Comparison of ENCODE assay signal across 8 mouse cellular contexts in the genomic region with DNA sequence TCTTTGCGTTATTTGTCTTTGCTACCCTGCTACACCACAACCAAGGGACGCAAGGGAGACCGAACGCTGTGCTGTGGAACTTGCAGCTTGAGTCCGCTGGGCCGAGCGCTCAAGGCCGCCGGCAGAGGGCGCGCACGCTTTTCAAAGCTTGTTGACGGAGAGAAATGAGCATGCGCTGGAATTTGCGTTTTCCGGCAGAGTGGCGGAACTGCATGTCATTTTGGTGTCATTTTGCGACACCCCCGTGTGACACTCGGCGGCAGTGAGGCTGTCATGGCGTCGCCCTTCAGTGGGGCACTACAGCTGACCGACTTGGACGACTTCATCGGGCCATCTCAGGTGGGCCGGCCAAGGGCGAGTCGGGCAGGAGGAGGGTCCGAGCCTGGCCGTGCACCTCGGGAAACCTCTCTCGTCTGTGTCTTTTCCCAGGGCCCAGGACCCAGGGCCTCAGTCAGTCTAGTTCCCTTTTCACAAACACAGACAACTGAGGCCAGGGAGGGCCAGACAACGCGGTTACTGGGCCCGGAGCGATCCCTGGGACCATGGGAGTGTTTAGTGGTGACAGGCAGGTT. TPM values are rescaled to one million over a fixed set of nuclear protein-coding genes. Genes with fewer than 3 reads are reported as not detected.
DNase-seq lines count a peak whose midpoint lies in the region; ATAC-seq and TF ChIP-seq lines count a peak whose summit lies in the region.

A gene (plus strand): TSS at position 228 of the 572 bp plus-strand sequence.

- H3K4me2 ChIP-seq in heart, embryonic 15.5 days = peak within 1 kb of the TSS; percentile 82
- peak within 1 kb of the TSS; percentile 65 for H3K4me2 ChIP-seq in liver, embryonic 14.5 days (ENCODE audit: low read depth)
- peak within 1 kb of the TSS; percentile 89 for H3K4me2 ChIP-seq in neural tube, embryonic 11.5 days (ENCODE audit: low read depth)
- peak within 1 kb of the TSS; percentile 77 for H3K4me2 ChIP-seq in stomach, postnatal 0 days (replicated peaks; ENCODE audit: low read depth)

- no peak for TF ChIP-seq EP300 in liver, embryonic 14.5 days (IDR thresholded peaks at IDR 0.05; ENCODE audit: low read depth)
- TF ChIP-seq EP300 in stomach, postnatal 0 days (optimal IDR thresholded peaks at IDR 0.05) = no peak

- under 1% methylated on average over 37 of the region's 37 CpGs for WGBS in forebrain, embryonic 10.5 days
- under 1% methylated on average over 37 of the region's 37 CpGs for WGBS in heart, embryonic 15.5 days
- 0% methylated on average over 37 of the region's 37 CpGs for WGBS in liver, embryonic 14.5 days (ENCODE audit: insufficient replicate concordance)
- WGBS in neural tube, embryonic 11.5 days = under 1% methylated on average over 37 of the region's 37 CpGs
- WGBS in stomach, postnatal 0 days = under 1% methylated on average over 37 of the region's 37 CpGs

- peak within 1 kb of the TSS; percentile 75 for H3K27ac ChIP-seq in forebrain, embryonic 10.5 days
- peak within 1 kb of the TSS; percentile 61 for H3K27ac ChIP-seq in heart, embryonic 15.5 days
- H3K27ac ChIP-seq in liver, embryonic 14.5 days = no peak within 1 kb of the TSS
- H3K27ac ChIP-seq in neural tube, embryonic 11.5 days (ENCODE audit: low read depth, low read length) = 0 out of 2 replicates have a peak within 1 kb of the TSS, but pooled peaks have one; percentile 20
- no peak within 1 kb of the TSS; the same call in 1 of the 2 replicates for H3K27ac ChIP-seq in stomach, postnatal 0 days (replicated peaks)

- peaks cover 13% of the 10 kb centered on the region for H3K27me3 ChIP-seq in forebrain, embryonic 10.5 days (ENCODE audit: poor library complexity, severe bottlenecking)
- peaks cover 11% of the 10 kb centered on the region for H3K27me3 ChIP-seq in heart, embryonic 15.5 days
- H3K27me3 ChIP-seq in liver, embryonic 14.5 days (ENCODE audit: control insufficient read depth, insufficient read depth, low read length) = peaks cover 2% of the 10 kb centered on the region; the same call in 1 of the 2 replicates
- no peaks in the 10 kb centered on the region for H3K27me3 ChIP-seq in neural tube, embryonic 11.5 days (ENCODE audit: control insufficient read depth, insufficient read depth, low read length)
- H3K27me3 ChIP-seq in stomach, postnatal 0 days (ENCODE audit: control insufficient read depth, insufficient read depth, low read length) = no peaks in the 10 kb centered on the region

- peaks cover 20% of the 10 kb centered on the region for H3K36me3 ChIP-seq in forebrain, embryonic 10.5 days (replicated peaks)
- peaks cover 15% of the 10 kb centered on the region for H3K36me3 ChIP-seq in heart, embryonic 15.5 days
- H3K36me3 ChIP-seq in liver, embryonic 14.5 days (replicated peaks; ENCODE audit: control insufficient read depth, insufficient read depth, low read depth) = peaks cover 2% of the 10 kb centered on the region; the same call in 1 of the 2 replicates
- H3K36me3 ChIP-seq in neural tube, embryonic 11.5 days (ENCODE audit: control insufficient read depth, insufficient read depth, low read length) = no peaks in the 10 kb centered on the region
- no peaks in the 10 kb centered on the region; the same call in 1 of the 2 replicates for H3K36me3 ChIP-seq in stomach, postnatal 0 days (ENCODE audit: control insufficient read depth, insufficient read depth, low read length)

- peak within 1 kb of the TSS; percentile 64 for H3K4me3 ChIP-seq in forebrain, embryonic 10.5 days
- H3K4me3 ChIP-seq in heart, embryonic 15.5 days = peak within 1 kb of the TSS; percentile 91
- H3K4me3 ChIP-seq in liver, embryonic 14.5 days (ENCODE audit: insufficient read depth in 1 of 2, low read depth in 2 of 2, low read length in 2 of 2) = peak within 1 kb of the TSS; percentile 58 to 82
- peak within 1 kb of the TSS; percentile 74 for H3K4me3 ChIP-seq in neural tube, embryonic 11.5 days (ENCODE audit: low read depth, low read length)
- peak within 1 kb of the TSS; percentile 71 for H3K4me3 ChIP-seq in stomach, postnatal 0 days (ENCODE audit: low read depth, low read length)

- peak; percentile 97 to 98 for DNase-seq in CD8-positive naive resting alpha-beta T cell, adult 2 months (ENCODE audit: low read depth in 2 of 2, low spot score in 2 of 2)
- DNase-seq in c-Kit-positive CD71-negative TER-119-negative erythroid progenitor cells, embryonic 14.5 days (ENCODE audit: low read depth) = peak; percentile 98
- peak; percentile 98 for DNase-seq in forebrain, embryonic 10.5 days (ENCODE audit: extremely low spot score, low spot score)
- peak; percentile 97 to 98 for DNase-seq in kidney, postnatal 25 days
- DNase-seq in liver, embryonic 14.5 days (ENCODE audit: low read depth in 3 of 3, low spot score in 3 of 3) = peak; percentile 95 to 96 (median 95)
- peak; percentile 97 for DNase-seq in neural tube, embryonic 11.5 days (ENCODE audit: low spot score)
- peak; percentile 98 for DNase-seq in stomach, postnatal 0 days (ENCODE audit: low spot score)

- peak within 1 kb of the TSS; percentile 95 for H3K9ac ChIP-seq in heart, embryonic 15.5 days
- H3K9ac ChIP-seq in liver, embryonic 14.5 days (replicated peaks) = peak within 1 kb of the TSS; percentile 88
- peak within 1 kb of the TSS; percentile 82 for H3K9ac ChIP-seq in neural tube, embryonic 11.5 days (ENCODE audit: low read length)
- peak within 1 kb of the TSS; percentile 87 for H3K9ac ChIP-seq in stomach, postnatal 0 days (ENCODE audit: low read length)

- peak; percentile 83 for ATAC-seq in heart, embryonic 15.5 days (replicated peaks; ENCODE audit: insufficient number of reproducible peaks, insufficient read depth, low FRiP score, low read depth)
- peak; percentile 87 for ATAC-seq in liver, embryonic 14.5 days (ENCODE audit: insufficient read depth)
- peak; percentile 75 for ATAC-seq in neural tube, embryonic 11.5 days (ENCODE audit: insufficient read depth, low FRiP score, low TSS enrichment)
- peak; percentile 84 for ATAC-seq in stomach, postnatal 0 days (ENCODE audit: low FRiP score, low TSS enrichment)

- peak; percentile 99 for TF ChIP-seq CTCF in liver, embryonic 14.5 days (IDR thresholded peaks at IDR 0.05; ENCODE audit: low read depth)
- peak; percentile 100 for TF ChIP-seq CTCF in stomach, postnatal 0 days (IDR thresholded peaks at IDR 0.05; ENCODE audit: low read depth)

- no peaks in the 10 kb centered on the region for H3K9me3 ChIP-seq in forebrain, embryonic 10.5 days
- no peaks in the 10 kb centered on the region for H3K9me3 ChIP-seq in heart, embryonic 15.5 days (replicated peaks)
- H3K9me3 ChIP-seq in liver, embryonic 14.5 days (ENCODE audit: control insufficient read depth, low read length) = no peaks in the 10 kb centered on the region
- H3K9me3 ChIP-seq in neural tube, embryonic 11.5 days (ENCODE audit: control insufficient read depth, low read length) = no peaks in the 10 kb centered on the region
- H3K9me3 ChIP-seq in stomach, postnatal 0 days (ENCODE audit: control insufficient read depth, low read length) = no peaks in the 10 kb centered on the region

- H3K4me1 ChIP-seq in forebrain, embryonic 10.5 days = peaks cover 19% of the 10 kb centered on the region
- H3K4me1 ChIP-seq in heart, embryonic 15.5 days (replicated peaks) = peaks cover 15% of the 10 kb centered on the region
- peaks cover 3 to 7% of the 10 kb centered on the region in 2 experiments for H3K4me1 ChIP-seq in liver, embryonic 14.5 days (replicated peaks; ENCODE audit: control insufficient read depth in 2 of 2, insufficient read depth in 2 of 2, low read length in 1 of 2)
- H3K4me1 ChIP-seq in neural tube, embryonic 11.5 days (ENCODE audit: control insufficient read depth, insufficient read depth, low read length) = peaks cover 9% of the 10 kb centered on the region
- H3K4me1 ChIP-seq in stomach, postnatal 0 days (replicated peaks; ENCODE audit: control insufficient read depth, insufficient read depth) = peaks cover 3% of the 10 kb centered on the region

RNA-seq across cellular contexts. Expression of the gene that starts here (rescaled TPM):
- 24.9 and 26.1 TPM in 2 replicates for polyA plus RNA-seq in forebrain, embryonic 10.5 days (2016; fragmentation: Nextera tagmentation; extraction: Ambion mirVana)
- 31.5 and 32.4 TPM in 2 replicates for polyA plus RNA-seq in heart, embryonic 15.5 days (2015; fragmentation: Nextera tagmentation; extraction: Ambion mirVana)
- polyA plus RNA-seq in liver, embryonic 14.5 days (2012; rRNA removed) = 7.5 and 10.2 TPM in 2 replicates
- 12.9 and 14.0 TPM in 2 replicates for polyA plus RNA-seq in liver, embryonic 14.5 days (2014; fragmentation: Nextera tagmentation; extraction: Ambion mirVana)
- 22.9 and 27.8 TPM in 2 replicates for polyA plus RNA-seq in neural tube, embryonic 11.5 days (2014; fragmentation: Nextera tagmentation; extraction: Ambion mirVana)
- polyA plus RNA-seq in stomach, postnatal 0 days (2015; fragmentation: Nextera tagmentation; extraction: Ambion mirVana) = 19.1 and 20.9 TPM in 2 replicates

Comparison
In these comparisons a context has a peak if more than half of its experiments do, and no peak if none do; other contexts are left out.
1. H3K27ac ChIP-seq: peak in forebrain, embryonic 10.5 days (single experiment), heart, embryonic 15.5 days (single experiment) and neural tube, embryonic 11.5 days (single experiment); none in liver, embryonic 14.5 days (single experiment) and stomach, postnatal 0 days (single experiment).
2. Peak in every context shown above with its lines, with median percentiles within 50 percentile points of each other: DNase-seq, H3K4me3 ChIP-seq, ATAC-seq, H3K4me2 ChIP-seq and H3K9ac ChIP-seq.